Mouse (Mus musculus) right cerebral cortex, postnatal 36 days (tissue): Measurements from ENCODE around the gene Il33.

Experiments used
- DNase-seq, 2 experiments: peaks; one replicate each; pipeline ENCODE4 v3.0.0; 2022; ENCODE audit warnings: low spot score in 2 of 2, mixed read lengths in 1 of 2

Gene Il33

DNA sequence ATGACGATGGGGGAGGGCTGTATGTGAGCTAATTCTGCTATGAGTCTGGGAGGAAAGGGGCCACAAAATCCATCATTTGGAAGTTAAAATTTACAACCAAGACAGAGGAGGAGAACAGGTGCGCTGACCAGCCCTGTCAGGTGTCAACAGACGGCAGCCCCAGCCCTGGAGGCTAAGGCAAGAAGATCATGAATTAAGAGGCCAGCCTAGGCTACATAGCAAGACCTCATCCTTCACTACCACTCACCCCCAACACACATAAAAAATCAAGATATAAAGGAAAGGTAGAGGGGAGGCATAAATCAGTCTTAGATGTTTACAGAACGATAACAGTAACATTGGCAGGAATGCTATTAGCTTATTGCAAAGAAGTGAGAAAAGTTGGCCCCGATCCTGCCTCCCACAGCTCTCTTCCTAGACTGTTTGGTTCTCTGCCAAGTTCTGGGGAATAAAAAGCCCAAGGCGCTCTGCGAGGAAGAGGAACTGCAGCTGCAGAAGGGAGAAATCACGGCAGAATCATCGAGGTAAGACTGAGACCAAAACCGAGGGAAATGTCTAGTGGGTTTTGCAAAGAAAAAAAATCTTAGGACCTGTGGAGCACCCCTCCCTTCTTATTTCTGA lies at the start of gene Il33:
Gene Il33 (plus strand): TSS at position 477 of the 621 bp plus-strand sequence.
- DNase-seq: peak; percentile 29 to 40

DNA sequence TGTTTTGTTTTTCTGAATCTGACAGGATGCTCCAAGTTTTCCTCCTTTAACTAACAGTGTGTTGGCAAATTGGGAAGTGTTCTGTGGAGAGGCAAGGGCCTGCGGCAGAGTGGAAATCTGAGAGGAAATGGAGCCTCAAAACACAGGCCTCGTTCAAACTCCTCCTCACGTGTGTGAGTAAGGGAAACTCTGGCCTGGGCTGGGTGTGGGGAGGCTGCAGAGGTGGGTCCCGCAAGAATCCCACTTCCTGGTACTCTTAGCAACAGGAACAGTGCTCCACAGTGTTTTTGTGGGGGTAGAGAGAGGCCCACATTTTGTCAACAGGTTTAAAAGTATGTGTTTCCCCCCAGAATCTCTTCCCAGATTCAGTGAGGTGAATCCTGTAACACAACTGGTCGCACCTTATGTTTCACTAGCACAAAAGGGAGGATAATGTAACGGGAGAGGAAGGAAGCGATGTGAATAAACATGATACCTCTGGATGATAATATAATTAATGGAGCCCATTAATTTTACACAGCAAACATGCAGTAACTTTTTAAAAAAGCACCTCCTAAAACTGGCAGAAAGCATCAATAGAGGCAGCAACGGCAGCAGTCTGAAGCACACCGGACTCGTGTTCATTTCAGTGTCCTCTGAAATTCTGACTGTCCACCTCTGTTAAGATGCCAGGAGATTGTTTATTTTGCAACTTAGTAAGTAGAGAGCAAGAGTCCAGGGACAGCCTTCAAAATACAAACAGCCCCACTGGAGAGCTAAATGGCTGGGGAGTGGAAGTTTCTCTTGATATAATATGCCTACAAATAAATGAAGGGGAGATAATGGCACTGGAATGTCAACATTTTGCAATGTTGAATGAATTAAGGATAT lies 47.3 kb upstream of the Il33 start:
- DNase-seq: no peak

GRCm38 (mm10) chr19:29878896-29879504 lies 45.9 kb upstream of the Il33 start:
- DNase-seq: no peak

GRCm38 (mm10) chr19:29880918-29881317 lies 44.0 kb upstream of the Il33 start:
- DNase-seq: no peak

DNA sequence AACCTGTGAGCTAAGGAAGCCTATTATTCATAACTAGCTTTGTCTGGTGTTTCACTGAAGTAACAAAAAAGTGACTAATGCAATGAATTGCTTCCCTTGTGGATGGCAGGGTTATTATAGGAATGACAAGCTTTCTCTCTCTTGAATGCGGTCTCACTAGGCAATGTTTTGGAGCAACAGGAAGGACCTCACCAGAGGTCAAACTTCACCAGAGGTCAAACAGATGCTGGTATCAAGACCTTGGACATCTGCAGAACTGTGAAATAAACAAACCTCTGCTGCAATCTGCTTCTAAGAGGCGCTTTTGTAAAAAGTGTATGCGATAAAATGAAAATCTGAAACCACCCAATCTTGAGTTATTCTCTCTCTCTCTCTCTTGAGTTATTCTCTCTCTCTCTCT lies 42.2 kb upstream of the Il33 start:
- DNase-seq: no peak

DNA sequence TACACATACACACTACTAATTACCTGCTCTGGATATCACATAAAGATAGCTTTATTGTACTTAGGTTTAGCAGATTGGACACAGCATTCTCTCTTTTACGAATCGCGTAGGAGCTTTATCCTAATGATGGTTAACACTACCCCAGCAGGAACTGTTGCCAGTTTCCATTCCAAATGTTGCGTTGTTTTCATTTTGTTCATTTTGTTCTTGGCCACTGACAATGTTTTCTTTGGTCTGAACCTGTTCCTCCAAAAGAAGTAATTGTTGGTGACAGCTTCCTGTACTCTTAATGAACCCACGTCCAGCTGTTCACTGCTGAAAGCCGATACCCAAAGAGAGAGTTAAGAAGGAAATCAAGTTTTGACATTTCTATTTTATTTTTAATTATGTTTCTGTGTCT lies 39.4 kb upstream of the Il33 start:
- no peak for DNase-seq

- no peak for DNase-seq
Measured at GRCm38 (mm10) chr19:29887476-29887875, 37.4 kb upstream of the Il33 start.

- DNase-seq: no peak
Measured at GRCm38 (mm10) chr19:29888946-29889345, 36.0 kb upstream of the Il33 start.

- no peak for DNase-seq
Measured at GRCm38 (mm10) chr19:29891981-29892380, 32.9 kb upstream of the Il33 start.

DNA sequence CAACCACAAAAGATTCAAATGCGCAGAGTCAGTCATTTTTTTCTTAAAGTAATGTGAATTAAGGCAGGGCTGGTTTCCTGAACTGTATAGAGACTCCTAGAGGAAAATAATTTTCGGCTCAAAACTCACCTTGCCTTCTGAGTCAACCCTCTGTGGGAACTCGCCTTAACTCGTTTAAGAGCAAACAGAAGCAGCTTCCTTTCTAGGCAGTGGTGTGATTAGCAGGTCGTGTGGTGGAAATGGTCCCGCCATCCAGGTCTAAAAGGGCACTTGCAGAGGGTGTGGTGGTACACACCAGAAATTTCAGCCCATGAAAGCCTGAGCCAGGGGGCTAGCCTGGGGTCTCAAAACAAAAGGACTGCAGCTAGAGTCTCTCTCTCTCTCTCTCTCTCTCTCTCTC lies 32.1 kb upstream of the Il33 start:
- DNase-seq: no peak

DNA sequence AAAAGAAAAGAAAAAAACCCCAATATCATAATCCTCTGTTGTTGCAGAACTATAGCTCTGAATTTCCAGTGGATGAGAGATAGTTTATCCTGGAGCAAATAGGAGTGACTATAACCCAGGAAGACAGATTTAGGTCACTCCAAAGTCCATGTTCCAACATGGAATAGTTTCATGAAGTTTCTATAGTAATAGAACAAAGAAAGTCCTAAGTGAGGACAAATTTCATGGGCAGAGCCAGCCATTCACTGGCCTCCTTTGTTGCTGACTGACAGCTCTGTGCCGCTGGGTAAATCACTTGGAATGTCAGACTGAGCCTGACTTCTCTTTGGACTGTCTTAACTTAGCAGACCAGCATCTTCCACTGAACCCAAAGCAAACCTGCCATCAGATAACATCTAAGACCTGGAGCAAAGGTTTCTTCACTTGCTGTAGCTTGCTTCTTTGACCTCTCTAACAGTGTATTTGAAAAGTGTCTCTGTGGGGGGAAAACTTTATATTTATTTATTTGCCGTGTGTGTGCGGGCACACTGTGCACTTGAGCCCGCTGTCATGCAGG lies 31.1 kb upstream of the Il33 start:
- DNase-seq: no peak

- DNase-seq: no peak
Measured at GRCm38 (mm10) chr19:29894381-29894780, 30.5 kb upstream of the Il33 start.

- DNase-seq: no peak
Measured at GRCm38 (mm10) chr19:29895047-29895446, 29.9 kb upstream of the Il33 start.

DNA sequence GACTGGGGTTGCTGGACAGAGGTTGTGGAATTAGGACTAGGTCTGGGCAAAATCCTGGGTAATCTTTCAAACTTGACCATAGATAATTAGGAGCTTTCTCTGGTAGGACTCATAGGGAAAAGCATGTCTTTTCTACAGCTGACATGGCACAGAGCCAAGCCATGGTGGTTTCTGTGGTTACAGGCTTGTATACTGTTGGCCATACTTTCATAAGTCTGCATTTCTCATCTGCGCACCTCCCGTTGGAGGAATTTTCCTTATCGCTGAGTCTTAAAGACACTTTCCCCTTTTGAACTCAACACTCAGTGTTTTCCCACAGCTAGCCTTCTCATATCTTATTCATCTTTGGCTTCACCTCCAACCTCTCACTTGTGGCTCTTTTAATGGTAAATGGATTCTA lies 24.6 kb upstream of the Il33 start:
- no peak for DNase-seq

DNA sequence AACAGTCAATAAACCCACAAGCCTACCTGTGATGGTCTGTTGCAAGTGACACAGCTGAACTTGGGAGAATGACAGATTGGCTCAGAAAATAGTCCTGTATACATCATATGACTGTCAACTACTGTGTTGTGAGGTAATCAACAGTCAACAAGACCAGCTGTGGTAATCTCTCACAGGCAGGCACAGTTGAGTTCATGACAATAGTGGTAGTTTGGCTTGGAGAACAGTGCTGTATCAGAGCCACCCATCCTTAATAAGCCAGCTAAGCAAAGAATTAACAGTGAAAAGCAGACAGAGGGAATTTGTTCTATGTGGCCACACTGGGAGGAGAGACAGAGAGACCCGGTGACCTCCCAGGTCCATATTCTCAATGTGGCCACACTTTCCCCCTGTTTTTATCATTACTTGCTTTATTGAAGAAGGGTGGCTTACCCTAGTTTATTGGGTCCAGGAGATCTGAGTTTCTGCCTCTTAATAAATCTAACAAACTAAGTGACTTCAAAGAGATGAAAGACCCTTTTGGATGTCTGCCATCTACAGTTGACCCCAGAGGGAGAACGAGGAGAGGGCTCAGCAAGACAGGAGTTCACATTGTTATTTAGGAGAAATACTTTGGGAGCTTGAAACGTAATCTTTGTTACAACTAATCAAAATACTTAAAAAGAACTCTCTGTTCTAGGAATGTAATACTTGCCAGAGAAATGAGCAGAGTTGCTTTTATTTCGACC lies 22.4 kb upstream of the Il33 start:
- DNase-seq: no peak

- no peak for DNase-seq
Measured at GRCm38 (mm10) chr19:29905896-29906295, 19.0 kb upstream of the Il33 start.

DNA sequence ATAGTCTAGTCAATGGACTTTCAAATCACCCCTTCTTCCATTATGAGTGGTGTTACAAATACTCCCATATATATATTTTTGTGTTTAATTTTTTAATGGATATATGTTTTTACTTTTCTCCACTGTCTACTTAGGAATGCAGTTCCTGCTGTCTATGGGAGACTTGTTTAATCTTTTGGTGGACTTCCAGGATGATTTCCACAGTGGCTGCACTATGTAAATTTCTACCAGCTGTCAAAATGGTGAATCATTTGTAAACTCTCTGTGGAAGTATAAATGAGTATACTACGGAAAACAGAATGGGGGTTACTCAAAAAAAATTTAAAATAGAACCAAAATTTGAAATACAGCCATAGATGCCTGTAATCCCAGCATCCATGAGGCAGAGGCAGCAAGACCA lies 15.7 kb upstream of the Il33 start:
- DNase-seq: no peak

DNA sequence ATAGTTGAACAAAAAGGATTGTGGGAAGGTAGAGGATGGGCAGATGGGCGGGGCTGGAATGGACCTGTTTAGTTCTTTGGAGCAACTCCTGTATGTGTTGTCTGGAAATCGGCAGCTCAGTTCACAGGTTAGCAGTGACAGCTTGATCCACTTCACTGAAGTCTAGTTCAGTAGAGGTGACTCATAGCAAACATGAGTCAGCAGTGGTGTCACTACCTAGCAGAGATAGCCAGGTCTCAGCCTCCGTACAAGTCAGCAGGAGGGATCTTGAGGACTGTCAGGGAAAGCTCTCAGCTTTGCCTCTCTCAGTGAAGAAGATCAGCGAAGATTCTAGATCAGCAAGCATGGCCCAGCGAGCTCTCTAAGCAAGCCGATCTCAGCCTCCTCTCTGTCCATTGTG lies 13.0 kb upstream of the Il33 start:
- DNase-seq: no peak

DNA sequence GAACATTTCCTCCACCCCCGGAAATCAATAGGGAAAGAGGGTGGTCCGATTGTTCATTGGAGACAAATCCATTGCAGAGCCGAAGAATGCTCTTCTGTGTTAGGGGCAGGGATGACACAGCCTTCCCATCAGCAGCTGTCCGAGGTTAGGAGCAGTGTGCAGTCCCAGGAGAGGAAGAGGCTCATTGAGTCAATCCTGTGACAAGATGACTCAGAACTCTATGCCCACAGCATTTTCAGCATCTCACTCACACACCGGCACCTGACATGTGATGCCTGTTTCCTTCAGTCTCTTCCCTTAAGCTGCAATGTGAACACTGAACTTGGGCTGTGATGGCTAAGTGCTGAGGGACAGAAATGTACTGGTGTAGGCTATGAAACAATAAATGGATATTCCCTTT lies 7.5 kb upstream of the Il33 start:
- no peak for DNase-seq

- no peak for DNase-seq
Measured at GRCm38 (mm10) chr19:29926101-29926755, 1.3 kb downstream of the Il33 start.

GRCm38 (mm10) chr19:29930296-29930695 lies 5.4 kb downstream of the Il33 start:
- DNase-seq: no peak
